Mouse (Mus musculus) CH12.LX (cell line): ENCODE measurements around the gene Gmfg. TPM values are rescaled to one million over a fixed set of nuclear protein-coding genes. Genes with fewer than 3 reads are reported as not detected.

Experiments
- DNase-seq: peaks from one replicate; pipeline ENCODE4 v3.0.0-alpha.2; 2013; ENCODE audit errors: extremely low read depth
- H3K27ac ChIP-seq: 2 replicates; pipeline ENCODE4 v1.5.1; 2012; ENCODE audit warnings: low read depth, mild to moderate bottlenecking, control low read depth, moderate library complexity; ENCODE audit not compliant: insufficient read depth
- H3K27me3 ChIP-seq: replicated peaks from 2 replicates; pipeline ENCODE3; 2012; ENCODE audit warnings: inconsistent platforms
- H3K36me3 ChIP-seq, 2 experiments: replicated peaks in 1 of 2; 2 replicates each; pipeline versions ENCODE3 to v1.6.1; 2012; ENCODE audit warnings: inconsistent platforms in 1 of 2, low read length in 1 of 2, mild to moderate bottlenecking in 1 of 2, mixed read lengths in 1 of 2, moderate library complexity in 1 of 2; ENCODE audit not compliant: control insufficient read depth in 1 of 2, insufficient read depth in 1 of 2
- H3K4me1 ChIP-seq, 2 experiments: 2 replicates each; pipeline ENCODE4 v1.6.1; 2012; ENCODE audit warnings: inconsistent platforms in 1 of 2, moderate library complexity in 1 of 2; ENCODE audit not compliant: insufficient read depth in 2 of 2, control insufficient read depth in 1 of 2
- H3K4me2 ChIP-seq: 2 replicates; pipeline ENCODE4 v1.6.1; 2012; ENCODE audit warnings: low read depth, mild to moderate bottlenecking, control low read depth; ENCODE audit not compliant: poor library complexity, insufficient read depth, severe bottlenecking
- H3K4me3 ChIP-seq, 3 experiments: fragments of 150-350 bp in 1 of 3; sonication (generic) in 1 of 3; replicated peaks in 1 of 3; 2 replicates each; pipeline versions ENCODE3 to v1.5.1; 2011 to 2012; ENCODE audit warnings: low read depth in 2 of 3, low read length in 2 of 3, mild to moderate bottlenecking in 2 of 3, moderate library complexity in 2 of 3, control low read depth in 1 of 3, improper control_type of control experiment in 1 of 3, inconsistent platforms in 1 of 3, mixed read lengths in 1 of 3; ENCODE audit not compliant: poor library complexity in 1 of 3
- H3K79me2 ChIP-seq: replicated peaks from 2 replicates; pipeline ENCODE4 v1.6.1; 2012; ENCODE audit warnings: mild to moderate bottlenecking, moderate library complexity; ENCODE audit not compliant: control insufficient read depth, poor library complexity, insufficient read depth, severe bottlenecking; ENCODE audit errors: extremely low read depth
- H3K9ac ChIP-seq: 2 replicates; pipeline ENCODE4 v1.6.1; 2012; ENCODE audit warnings: low read depth, mild to moderate bottlenecking, control low read depth, moderate library complexity; ENCODE audit not compliant: insufficient read depth
- H3K9me3 ChIP-seq: replicated peaks from 2 replicates; pipeline ENCODE3; 2012; ENCODE audit warnings: low read length, inconsistent platforms, mixed read lengths
- BHLHE40 ChIP-seq: IDR thresholded peaks from 2 replicates; pipeline ENCODE4 v1.6.1; 2011; ENCODE audit warnings: mild to moderate bottlenecking, low read depth, low read length, improper control_type of control experiment
- CHD1 ChIP-seq: IDR thresholded peaks from 2 replicates; pipeline ENCODE4 v1.6.1; 2012; ENCODE audit warnings: low read depth, low read length, improper control_type of control experiment, inconsistent platforms
- CHD2 ChIP-seq: IDR thresholded peaks from 2 replicates; pipeline ENCODE4 v1.6.1; 2011; ENCODE audit warnings: low read length, improper control_type of control experiment
- E2F4 ChIP-seq: IDR thresholded peaks from 2 replicates; pipeline ENCODE4 v1.6.1; 2011; ENCODE audit warnings: low read depth, low read length, improper control_type of control experiment; ENCODE audit not compliant: insufficient replicate concordance
- ELF1 ChIP-seq: IDR thresholded peaks from 2 replicates; pipeline ENCODE4 v1.6.1; 2014; ENCODE audit warnings: low read depth, mild to moderate bottlenecking, inconsistent platforms, low read length, improper control_type of control experiment
- EP300 ChIP-seq: IDR thresholded peaks from 2 replicates; pipeline ENCODE4 v1.6.1; 2011; ENCODE audit warnings: low read length, improper control_type of control experiment
- GABPA ChIP-seq: IDR thresholded peaks from 2 replicates; pipeline ENCODE4 v1.6.1; 2012; ENCODE audit warnings: low read depth, low read length, improper control_type of control experiment, inconsistent platforms; ENCODE audit not compliant: insufficient replicate concordance
- HCFC1 ChIP-seq: IDR thresholded peaks from 2 replicates; pipeline ENCODE4 v1.6.1; 2012; ENCODE audit warnings: low read depth, mild to moderate bottlenecking, inconsistent platforms, low read length, improper control_type of control experiment
- JUN ChIP-seq: IDR thresholded peaks from 2 replicates; pipeline ENCODE4 v1.6.1; 2011; ENCODE audit warnings: low read depth, mild to moderate bottlenecking, low read length, improper control_type of control experiment, moderate library complexity; ENCODE audit not compliant: insufficient read depth
- KAT2A ChIP-seq: IDR thresholded peaks from 2 replicates; pipeline ENCODE4 v1.6.1; 2012; ENCODE audit warnings: low read length, improper control_type of control experiment, inconsistent platforms; ENCODE audit not compliant: insufficient replicate concordance
- MAX ChIP-seq: IDR thresholded peaks from 2 replicates; pipeline ENCODE4 v1.6.1; 2011; ENCODE audit warnings: low read length, improper control_type of control experiment
- MEF2A ChIP-seq: IDR thresholded peaks from 2 replicates; pipeline ENCODE4 v1.6.1; 2014; ENCODE audit warnings: low read depth, mild to moderate bottlenecking, inconsistent platforms, low read length, improper control_type of control experiment, borderline replicate concordance
- MXI1 ChIP-seq: IDR thresholded peaks from 2 replicates; pipeline ENCODE4 v1.6.1; 2011; ENCODE audit warnings: mild to moderate bottlenecking, low read depth, low read length, improper control_type of control experiment
- MYC ChIP-seq: IDR thresholded peaks from 2 replicates; pipeline ENCODE4 v1.6.1; 2011; ENCODE audit warnings: low read depth, mild to moderate bottlenecking, improper control_type of control experiment, low read length
- NELFE ChIP-seq: IDR thresholded peaks from 2 replicates; pipeline ENCODE4 v1.6.1; 2011; ENCODE audit warnings: low read depth, low read length, improper control_type of control experiment
- PAX5 ChIP-seq: IDR thresholded peaks from 2 replicates; pipeline ENCODE4 v1.6.1; 2012; ENCODE audit warnings: low read length, inconsistent platforms, mixed read lengths
- POLR2AphosphoS2 ChIP-seq: IDR thresholded peaks from 2 replicates; pipeline ENCODE4 v1.6.1; 2011; ENCODE audit warnings: low read depth, low read length, improper control_type of control experiment
- RAD21 ChIP-seq: IDR thresholded peaks from 2 replicates; pipeline ENCODE4 v1.6.1; 2011; ENCODE audit warnings: low read depth, mild to moderate bottlenecking, low read length, improper control_type of control experiment, moderate library complexity
- RCOR1 ChIP-seq: conservative IDR thresholded peaks from 2 replicates; pipeline ENCODE4 v1.6.1; 2012; ENCODE audit warnings: low read depth, mild to moderate bottlenecking, inconsistent platforms, low read length, improper control_type of control experiment
- TBP ChIP-seq: conservative IDR thresholded peaks from 2 replicates; pipeline ENCODE4 v1.6.1; 2011; ENCODE audit warnings: low read depth, low read length, improper control_type of control experiment
- UBTF ChIP-seq: IDR thresholded peaks from 2 replicates; pipeline ENCODE4 v1.6.1; 2012; ENCODE audit warnings: low read depth, mild to moderate bottlenecking, inconsistent platforms, low read length, improper control_type of control experiment, moderate library complexity
- USF1 ChIP-seq: IDR thresholded peaks from 2 replicates; pipeline ENCODE4 v1.6.1; 2014; ENCODE audit warnings: low read depth, mild to moderate bottlenecking, inconsistent platforms, low read length, improper control_type of control experiment
- USF2 ChIP-seq: conservative IDR thresholded peaks from 2 replicates; pipeline ENCODE4 v1.6.1; 2011; ENCODE audit warnings: low read depth, low read length, improper control_type of control experiment
- ZC3H11A ChIP-seq: IDR thresholded peaks from 2 replicates; pipeline ENCODE4 v1.6.1; 2012; ENCODE audit warnings: low read depth, mild to moderate bottlenecking, inconsistent platforms, low read length, improper control_type of control experiment
- ZNF384 ChIP-seq: IDR thresholded peaks from 2 replicates; pipeline ENCODE4 v1.6.1; 2012; ENCODE audit warnings: low read depth, low read length, improper control_type of control experiment, inconsistent platforms
- dilution Hi-C: fragments of 300-500 bp; cut with MboI; formaldehyde crosslinking; loops from 2 replicates; pipeline ENCODE4 v1.14.3; 2020; ENCODE audit warnings: low sequenced_read_pairs; ENCODE audit not compliant: extremely low pct_unique_long_range_greater_than_20kb, extremely low pct_ligation_motif_present
- in situ Hi-C: fragments of 300-500 bp; cut with MboI; formaldehyde crosslinking; loops from 3 replicates; pipeline ENCODE4 v1.14.3; 2019; ENCODE audit warnings: low sequenced_read_pairs, low pct_ligation_motif_present, low pct_unique_long_range_greater_than_20kb, mixed read lengths
- polyA plus RNA-seq: library from polyadenylated mRNA; unstranded; fragments of >175 nt; gene quantifications from 2 replicates; pipeline ENCODE4 v1.2.1, GENCODE M21; 2012; ENCODE audit warnings: low read depth; ENCODE audit not compliant: insufficient read length
- total RNA-seq, 2 experiments: library from RNA; depleted of rRNA; stranded (reverse); fragments of 300-350 nt in 1 of 2; fragments of >200 nt in 1 of 2; gene quantifications; 2 replicates each; pipeline ENCODE4 v1.2.3; 2012 to 2014

Gene Gmfg
- total and polyA plus RNA-seq, 3 experiments = 45.1 to 87.9 (median 52.3) TPM

DNA sequence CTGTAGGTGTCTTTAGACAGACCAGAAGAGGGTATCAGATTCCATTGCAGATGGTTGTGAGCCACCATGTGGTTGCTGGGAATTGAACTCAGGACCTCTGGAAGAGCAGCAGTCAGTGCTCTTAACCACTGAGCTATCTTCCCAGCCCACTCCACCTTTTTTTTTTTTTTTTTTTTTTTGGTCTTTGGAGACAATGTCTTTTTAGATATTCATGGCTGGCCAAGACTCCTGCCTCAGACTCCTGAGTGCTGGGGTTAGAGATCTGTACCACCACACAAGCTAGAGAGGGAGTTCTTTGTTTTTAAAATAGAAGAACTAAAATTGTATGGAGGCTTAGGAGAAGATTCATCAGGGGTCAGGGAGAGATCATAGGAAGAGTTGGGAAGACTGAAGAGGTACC is 717 bp downstream of the Gmfg start:
- no peak overlapping the region for H3K4me2 ChIP-seq
- H3K9ac ChIP-seq = no peak overlapping the region
- no peaks in the 10 kb centered on the region for H3K27me3 ChIP-seq
- H3K4me1 ChIP-seq = peaks cover 11 to 61% of the 10 kb centered on the region in 2 experiments; a peak in 3 of 4 replicates
- dilution Hi-C loops (no loop called here), in situ Hi-C loops (loop anchor here (5.0 kb wide), 1 partner anchor 94 kb away; no protein-coding TSS in a partner anchor)
- H3K9me3 ChIP-seq = no peaks in the 10 kb centered on the region
- TF ChIP-seq CHD1 = no peak
- TF ChIP-seq ZNF384 = 0 out of 2 replicates have a peak, but pooled peaks have one; percentile 9
- no peak for TF ChIP-seq MEF2A
- TF ChIP-seq TBP = no peak
- TF ChIP-seq, all 38 proteins: peak for 1
- no peak for DNase-seq
- Histone ChIP-seq H3K27ac (no peak overlapping the region), H3K4me3 (no peak overlapping the region), H3K79me2 (peaks cover 4% of the 10 kb centered on the region), H3K36me3 (peaks cover 0 to 5% of the 10 kb centered on the region in 2 experiments)

DNA sequence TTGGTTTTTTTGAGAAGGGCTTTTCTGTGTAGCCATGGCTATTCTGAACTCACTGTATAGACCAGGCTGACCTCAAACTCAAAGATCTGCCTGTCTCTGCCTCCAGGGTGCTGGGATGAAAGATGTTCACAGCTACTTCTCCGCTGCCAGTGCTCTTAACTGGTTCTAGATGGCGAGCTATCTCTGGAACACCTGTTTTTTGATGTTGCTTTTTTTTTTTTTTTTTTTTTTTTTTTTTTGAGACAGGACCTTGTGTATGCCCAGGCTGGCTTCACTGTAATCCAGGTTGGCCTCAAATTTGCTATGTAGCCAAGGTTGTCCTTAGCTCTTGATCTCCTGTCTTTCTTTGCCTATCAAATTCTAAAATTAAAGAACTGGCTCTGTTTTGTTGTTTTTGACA is 1.5 kb downstream of the Gmfg start:
- no peak overlapping the region for H3K4me2 ChIP-seq
- dilution Hi-C loops = no loop called here
- peak; percentile 51; the same call in 1 of the 2 replicates for TF ChIP-seq ZNF384
- no peak for TF ChIP-seq RCOR1
- TF ChIP-seq HCFC1 = no peak
- no peak for DNase-seq
- no peaks in the 10 kb centered on the region for H3K9me3 ChIP-seq
- no peaks in the 10 kb centered on the region for H3K36me3 ChIP-seq
- in situ Hi-C loops = loop anchor here (5.0 kb wide), 1 partner anchor 94 kb away; no protein-coding TSS in a partner anchor
- H3K4me3 ChIP-seq = no peak overlapping the region
- H3K4me1 ChIP-seq = peaks cover 7 to 61% of the 10 kb centered on the region in 2 experiments; a peak in 3 of 4 replicates
- H3K79me2 ChIP-seq = peaks cover 4% of the 10 kb centered on the region
- no peaks in the 10 kb centered on the region for H3K27me3 ChIP-seq
- H3K9ac ChIP-seq = no peak overlapping the region
- no peak overlapping the region for H3K27ac ChIP-seq

DNA sequence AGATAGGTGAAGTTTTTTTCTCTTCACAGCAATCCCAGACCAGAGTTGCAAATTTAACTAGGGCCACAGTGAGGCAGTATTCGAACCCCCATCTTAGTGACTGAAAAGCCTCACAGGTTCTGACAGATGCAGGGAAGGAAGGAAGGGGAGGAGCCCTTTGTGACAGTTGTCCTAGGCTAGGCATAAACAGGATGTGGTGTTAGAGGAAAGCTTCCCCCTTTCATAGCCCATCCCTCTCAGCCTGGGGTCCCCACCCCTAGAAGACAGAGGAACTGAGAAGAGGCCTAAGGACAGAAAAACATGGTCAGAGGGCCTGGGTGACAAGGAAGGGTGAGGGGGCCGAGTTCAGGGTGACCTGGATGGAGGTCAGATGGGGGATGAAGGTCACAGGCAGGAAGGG is 3.5 kb downstream of the Gmfg start:
- dilution Hi-C loops (no loop called here), in situ Hi-C loops (no loop called here)
- H3K4me2 ChIP-seq = peak overlapping the region; percentile 73
- H3K4me3 ChIP-seq = peak overlapping the region; percentile 42 to 48 (median 48)
- H3K27me3 ChIP-seq = no peaks in the 10 kb centered on the region
- peaks cover 0 to 9% of the 10 kb centered on the region in 2 experiments for H3K36me3 ChIP-seq
- peak overlapping the region; percentile 59 for H3K9ac ChIP-seq
- DNase-seq = peak; percentile 90
- H3K27ac ChIP-seq = peak overlapping the region; percentile 95
- no peaks in the 10 kb centered on the region for H3K9me3 ChIP-seq
- H3K79me2 ChIP-seq = no peaks in the 10 kb centered on the region
- peaks cover 16 to 60% of the 10 kb centered on the region in 2 experiments for H3K4me1 ChIP-seq
- TF ChIP-seq ZC3H11A (no peak), GABPA (no peak), EP300 (no peak), E2F4 (no peak), RAD21 (peak; percentile 42), MYC (no peak), ZNF384 (0 out of 2 replicates have a peak, but pooled peaks have one; percentile 33), NELFE (no peak; the same call in 1 of the 2 replicates), CHD1 (no peak), CHD2 (no peak), UBTF (no peak), MXI1 (no peak), ELF1 (peak; percentile 72), MAX (no peak), JUN (no peak), USF2 (no peak), USF1 (no peak), BHLHE40 (no peak), POLR2AphosphoS2 (no peak), PAX5 (no peak), KAT2A (no peak)
